Mouse (Mus musculus) erythroid progenitor cell, adult 5-6 weeks (primary cell): Measurements from ENCODE around the gene Baz2b. TPM values are rescaled to one million over a fixed set of nuclear protein-coding genes. Genes with fewer than 3 reads are reported as not detected.

Source experiments
- ATAC-seq: replicated peaks from 2 replicates; pipeline ENCODE4 v1.8.0; 2016; ENCODE audit warnings: moderate number of reproducible peaks, mild to moderate bottlenecking, moderate TSS enrichment, inconsistent platforms; ENCODE audit not compliant: poor library complexity, low FRiP score, severe bottlenecking
- total RNA-seq, 2 experiments: library from RNA; stranded (forward) in 1 of 2; stranded (reverse) in 1 of 2; fragments of 150-400 nt in 1 of 2; fragments of 186-747, 209-891 nt in 1 of 2; gene quantifications; 2 replicates each; pipeline versions ENCODE4 v1.2.3 to v1.2.4; 2015 to 2017; ENCODE audit warnings: low replicate concordance in 2 of 2

Gene Baz2b
- total RNA-seq, 2 experiments from 2014 or later, result 80.9 to 104 TPM

GRCm38 (mm10) chr2:60027166-60027565 lies 182.5 kb downstream of the Baz2b start:
- no peak for ATAC-seq

- ATAC-seq, result no peak
Measured at GRCm38 (mm10) chr2:60026554-60026953, 183.1 kb downstream of the Baz2b start.

GRCm38 (mm10) chr2:60023777-60024176 lies 185.9 kb downstream of the Baz2b start:
- no peak for ATAC-seq

GRCm38 (mm10) chr2:60021556-60021955 lies 188.1 kb downstream of the Baz2b start:
- ATAC-seq, result no peak

GRCm38 (mm10) chr2:60021138-60021537 lies 188.5 kb downstream of the Baz2b start:
- ATAC-seq, result no peak

- no peak for ATAC-seq
Measured at GRCm38 (mm10) chr2:60019546-60020250, 189.9 kb downstream of the Baz2b start.

- no peak for ATAC-seq
Measured at GRCm38 (mm10) chr2:60018875-60019501, 190.7 kb downstream of the Baz2b start.

- ATAC-seq, result no peak
Measured at GRCm38 (mm10) chr2:60011526-60011925, 198.1 kb downstream of the Baz2b start.

- no peak for ATAC-seq
Measured at GRCm38 (mm10) chr2:60003665-60004045, 206.0 kb downstream of the Baz2b start.

- no peak for ATAC-seq
Measured at GRCm38 (mm10) chr2:60003038-60003664, 206.5 kb downstream of the Baz2b start.

- no peak for ATAC-seq
Measured at GRCm38 (mm10) chr2:60000268-60000667, 209.4 kb downstream of the Baz2b start.

GRCm38 (mm10) chr2:59997479-59998228 lies 212.0 kb downstream of the Baz2b start:
- ATAC-seq, result no peak

GRCm38 (mm10) chr2:59996911-59997310 lies 212.7 kb downstream of the Baz2b start:
- no peak for ATAC-seq

GRCm38 (mm10) chr2:59993190-59993535 lies 216.5 kb downstream of the Baz2b start:
- ATAC-seq, result no peak

- no peak for ATAC-seq
Measured at GRCm38 (mm10) chr2:59992488-59993189, 217.0 kb downstream of the Baz2b start.

GRCm38 (mm10) chr2:59991775-59992174 lies 217.9 kb downstream of the Baz2b start:
- ATAC-seq, result no peak

- ATAC-seq, result no peak
Measured at GRCm38 (mm10) chr2:59987521-59987920, 222.1 kb downstream of the Baz2b start.

- ATAC-seq, result no peak
Measured at GRCm38 (mm10) chr2:59979488-59980220, 230.0 kb downstream of the Baz2b start.

- no peak for ATAC-seq
Measured at GRCm38 (mm10) chr2:59976680-59977079, 233.0 kb downstream of the Baz2b start.
